Mouse (Mus musculus) myocyte (in vitro differentiated cells): ENCODE results near the gene Lrrc56. TPM values are rescaled to one million over a fixed set of nuclear protein-coding genes. Genes with fewer than 3 reads are reported as not detected.

Experiments
- H3K27me3 ChIP-seq: one replicate; pipeline ENCODE4 v1.6.1; 2011; ENCODE audit not compliant: control insufficient read depth, insufficient read depth, insufficient read length
- H3K36me3 ChIP-seq: one replicate; pipeline ENCODE4 v1.6.1; 2011; ENCODE audit not compliant: control insufficient read depth, insufficient read depth
- H3K4me2 ChIP-seq: one replicate; pipeline ENCODE4 v1.6.1; 2011; ENCODE audit warnings: low read depth, control low read depth
- H3K4me3 ChIP-seq: one replicate; pipeline ENCODE4 v1.5.1; 2011; ENCODE audit warnings: mild to moderate bottlenecking, control low read depth, moderate library complexity
- H3K79me2 ChIP-seq: one replicate; pipeline ENCODE4 v1.6.1; 2011; ENCODE audit not compliant: control insufficient read depth, insufficient read depth
- H3ac ChIP-seq: one replicate; pipeline ENCODE4 v1.6.1; 2011; ENCODE audit not compliant: control insufficient read depth, insufficient read length
- CEBPB ChIP-seq: IDR thresholded peaks from 2 replicates; pipeline ENCODE4 v1.6.1; 2011; ENCODE audit warnings: mild to moderate bottlenecking, moderate library complexity; ENCODE audit not compliant: poor library complexity, insufficient read depth, severe bottlenecking
- E2F4 ChIP-seq: IDR thresholded peaks from one replicate; pipeline ENCODE4 v1.6.1; 2011; ENCODE audit warnings: mild to moderate bottlenecking, control low read depth, moderate library complexity; ENCODE audit not compliant: insufficient read depth
- MAX ChIP-seq: IDR thresholded peaks from one replicate; pipeline ENCODE4 v1.6.1; 2011; ENCODE audit warnings: low read depth, mild to moderate bottlenecking, control low read depth
- MYOD1 ChIP-seq, 3 experiments: IDR thresholded peaks; one replicate each; pipeline ENCODE4 v1.6.1; 2011; ENCODE audit warnings: control low read depth in 2 of 3, low read depth in 2 of 3, mild to moderate bottlenecking in 2 of 3, moderate library complexity in 1 of 3; ENCODE audit not compliant: insufficient read length in 2 of 3, control insufficient read depth in 1 of 3
- MYOG ChIP-seq, 3 experiments: IDR thresholded peaks; one replicate each; pipeline ENCODE4 v1.6.1; 2011; ENCODE audit warnings: control low read depth in 2 of 3, low read depth in 2 of 3, mild to moderate bottlenecking in 2 of 3; ENCODE audit not compliant: insufficient read length in 2 of 3, control insufficient read depth in 1 of 3, insufficient read depth in 1 of 3
- POLR2A ChIP-seq: IDR thresholded peaks from one replicate; pipeline ENCODE4 v1.6.1; 2011; ENCODE audit warnings: low read depth, mild to moderate bottlenecking, control low read depth, moderate library complexity; ENCODE audit not compliant: insufficient read length
- POLR2AphosphoS2 ChIP-seq: IDR thresholded peaks from one replicate; pipeline ENCODE4 v1.6.1; 2011; ENCODE audit warnings: low read depth, control low read depth; ENCODE audit not compliant: insufficient read length
- REST ChIP-seq: IDR thresholded peaks from one replicate; pipeline ENCODE4 v1.6.1; 2011; ENCODE audit warnings: mild to moderate bottlenecking, control low read depth, moderate library complexity; ENCODE audit not compliant: insufficient read depth, insufficient read length
- SRF ChIP-seq: IDR thresholded peaks from one replicate; pipeline ENCODE4 v1.6.1; 2011; ENCODE audit warnings: low read depth; ENCODE audit not compliant: control insufficient read depth, insufficient read length
- TCF12 ChIP-seq: IDR thresholded peaks from one replicate; pipeline ENCODE4 v1.6.1; 2011; ENCODE audit warnings: mild to moderate bottlenecking, control low read depth; ENCODE audit not compliant: poor library complexity, insufficient read depth, severe bottlenecking
- TCF3 ChIP-seq: IDR thresholded peaks from one replicate; pipeline ENCODE4 v1.6.1; 2011; ENCODE audit warnings: low read depth, control low read depth; ENCODE audit not compliant: insufficient read length
- USF1 ChIP-seq: IDR thresholded peaks from one replicate; pipeline ENCODE4 v1.6.1; 2011; ENCODE audit warnings: low read depth, mild to moderate bottlenecking, control low read depth, moderate library complexity
- polyA plus RNA-seq: library from polyadenylated mRNA; unstranded; fragments of >200 nt; fragmentation: generic; extraction: Trizol; gene quantifications from one replicate; pipeline ENCODE4 v1.2.1, GENCODE M21; 2012; ENCODE audit warnings: missing spikeins

Lrrc56 gene
- polyA plus RNA-seq, 1 experiment: 1.1 TPM

DNA sequence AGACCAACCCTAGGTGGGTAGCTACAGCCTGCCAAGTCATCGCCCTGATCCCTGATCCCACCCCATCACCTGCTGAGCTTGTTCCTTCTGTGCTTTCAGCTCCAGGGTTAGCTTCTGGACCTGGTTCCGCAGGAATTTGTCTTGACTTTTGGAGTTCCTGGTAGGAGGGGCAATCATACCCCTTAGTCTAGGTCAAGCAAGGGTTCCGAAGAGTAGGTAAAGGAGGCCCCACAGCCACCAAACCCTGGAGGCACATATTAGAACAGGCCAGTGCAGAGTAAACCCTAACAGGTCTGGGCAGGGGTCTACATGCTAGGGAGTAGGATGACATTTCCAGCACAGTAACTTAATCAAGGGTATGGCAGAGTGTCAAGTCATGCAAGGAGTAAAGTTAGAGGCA is 19.2 kb downstream of the Lrrc56 start:
- TF ChIP-seq MYOG (IDR thresholded peaks at IDR 0.05; ENCODE audit: control insufficient read depth in 1 of 3, insufficient read depth in 1 of 3, insufficient read length in 2 of 3, low read depth in 2 of 3): no peak
- no peak for TF ChIP-seq MYOD1 (IDR thresholded peaks at IDR 0.05; ENCODE audit: control insufficient read depth in 1 of 3, insufficient read length in 2 of 3, low read depth in 2 of 3)
- TF ChIP-seq POLR2A: no peak
- no peak for TF ChIP-seq CEBPB
- no peak for TF ChIP-seq USF1
- no peak for TF ChIP-seq POLR2AphosphoS2
- TF ChIP-seq SRF: no peak
- TF ChIP-seq TCF12: no peak
- TF ChIP-seq REST: no peak
- no peak for TF ChIP-seq TCF3
- TF ChIP-seq E2F4: no peak
- TF ChIP-seq MAX: no peak
- Histone ChIP-seq H3K4me2 (no peak overlapping the region), H3K27me3 (peaks cover 55% of the 10 kb centered on the region), H3ac (no peak overlapping the region), H3K36me3 (no peaks in the 10 kb centered on the region), H3K4me3 (no peak overlapping the region), H3K79me2 (peaks cover 6% of the 10 kb centered on the region)

GRCm38 (mm10) chr7:141213605-141214235 is 19.8 kb downstream of the Lrrc56 start, which contains the start of gene Lmntd2:
Gene Lmntd2 (minus strand): TSS chr7:141214080.
- peak within 1 kb of the TSS; percentile 39 for H3K4me3 ChIP-seq
- no peak within 1 kb of the TSS for H3ac ChIP-seq
- peaks cover 6% of the 10 kb centered on the region for H3K79me2 ChIP-seq
- no peak for TF ChIP-seq SRF
- no peak for TF ChIP-seq CEBPB
- no peak for TF ChIP-seq REST
- no peak for TF ChIP-seq USF1
- TF ChIP-seq POLR2A: no peak
- no peak for TF ChIP-seq MAX
- no peak for TF ChIP-seq POLR2AphosphoS2
- no peak for TF ChIP-seq MYOG (IDR thresholded peaks at IDR 0.05; ENCODE audit: control insufficient read depth in 1 of 3, insufficient read depth in 1 of 3, insufficient read length in 2 of 3, low read depth in 2 of 3)
- no peak for TF ChIP-seq E2F4
- TF ChIP-seq MYOD1 (IDR thresholded peaks at IDR 0.05; ENCODE audit: control insufficient read depth in 1 of 3, insufficient read length in 2 of 3, low read depth in 2 of 3): no peak
- no peak for TF ChIP-seq TCF3
- no peak for TF ChIP-seq TCF12
- H3K27me3 ChIP-seq: peaks cover 49% of the 10 kb centered on the region
- H3K36me3 ChIP-seq: no peaks in the 10 kb centered on the region
- peak within 1 kb of the TSS; percentile 85 for H3K4me2 ChIP-seq

GRCm38 (mm10) chr7:141214310-141214709 is 20.4 kb downstream of the Lrrc56 start:
- Histone ChIP-seq H3K27me3 (peaks cover 43% of the 10 kb centered on the region), H3K36me3 (no peaks in the 10 kb centered on the region), H3ac (no peak overlapping the region), H3K4me3 (no peak overlapping the region), H3K4me2 (no peak overlapping the region), H3K79me2 (peaks cover 6% of the 10 kb centered on the region)
- TF ChIP-seq TCF12: no peak
- no peak for TF ChIP-seq CEBPB
- no peak for TF ChIP-seq TCF3
- no peak for TF ChIP-seq MYOD1 (IDR thresholded peaks at IDR 0.05; ENCODE audit: control insufficient read depth in 1 of 3, insufficient read length in 2 of 3, low read depth in 2 of 3)

DNA sequence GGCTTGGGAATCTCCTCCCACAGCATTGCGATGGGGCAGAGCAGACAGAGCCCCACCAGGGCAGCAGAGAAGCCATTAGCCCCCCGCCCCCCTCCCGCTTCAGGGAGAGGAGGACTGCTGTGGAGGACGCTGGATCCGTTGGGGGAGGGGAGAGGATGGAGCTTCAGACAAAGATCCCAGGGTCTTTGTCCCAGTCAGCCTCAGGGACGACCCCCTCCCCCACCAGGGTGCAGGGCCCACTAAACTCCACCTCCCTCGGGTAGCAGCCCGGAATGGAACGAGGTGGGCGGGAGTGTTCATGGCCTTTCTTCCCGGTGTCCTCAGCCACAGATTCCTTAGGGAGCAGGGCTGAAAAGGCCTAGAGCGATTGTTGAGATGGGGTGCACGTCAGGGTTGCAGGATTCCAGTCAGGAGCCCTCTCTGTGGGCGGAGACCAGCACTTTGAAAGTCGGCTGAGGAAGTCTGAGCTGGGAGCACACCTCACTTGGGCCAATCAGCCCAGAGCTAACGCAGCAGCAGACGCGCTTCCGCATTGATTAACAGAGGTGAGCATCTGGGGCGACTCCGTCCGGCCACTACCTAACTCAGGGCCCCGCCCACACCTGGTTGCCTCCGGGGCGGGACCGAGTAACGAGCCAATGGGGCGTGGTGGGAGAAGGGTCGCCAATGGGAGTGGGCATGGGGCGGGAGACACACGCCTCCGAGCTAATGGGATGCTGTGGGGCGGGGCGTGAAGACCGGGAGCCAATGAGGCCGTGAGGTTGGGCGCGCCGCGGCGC is 21.3 kb downstream of the Lrrc56 start, which contains the start of gene Rassf7:
Gene Rassf7, plus strand, starts transcription at position 760 of the 779 bp plus-strand sequence.
- Histone ChIP-seq H3K36me3 (no peaks in the 10 kb centered on the region), H3K4me3 (peak within 1 kb of the TSS; percentile 39), H3K4me2 (peak within 1 kb of the TSS; percentile 85), H3K79me2 (peaks cover 9% of the 10 kb centered on the region), H3K27me3 (peaks cover 33% of the 10 kb centered on the region), H3ac (peak within 1 kb of the TSS; percentile 14)
- TF ChIP-seq TCF12: no peak
- no peak for TF ChIP-seq USF1
- TF ChIP-seq POLR2A: no peak
- TF ChIP-seq TCF3: no peak
- TF ChIP-seq MYOG (IDR thresholded peaks at IDR 0.05; ENCODE audit: control insufficient read depth in 1 of 3, insufficient read depth in 1 of 3, insufficient read length in 2 of 3, low read depth in 2 of 3): no peak
- TF ChIP-seq CEBPB: no peak
- no peak for TF ChIP-seq SRF
- TF ChIP-seq MAX: no peak
- TF ChIP-seq MYOD1 (IDR thresholded peaks at IDR 0.05; ENCODE audit: control insufficient read depth in 1 of 3, insufficient read length in 2 of 3, low read depth in 2 of 3): no peak
- TF ChIP-seq POLR2AphosphoS2: no peak
- no peak for TF ChIP-seq REST
- TF ChIP-seq E2F4: no peak
